Mouse (Mus musculus): ENCODE measurements around the gene Kcnq2. TPM values are rescaled to one million over a fixed set of nuclear protein-coding genes. Genes with fewer than 3 reads are reported as not detected.

Kcnq2 gene
- total and polyA plus RNA-seq, 3 experiments, result 0.19 to 0.57 TPM; not detected in 1

DNA sequence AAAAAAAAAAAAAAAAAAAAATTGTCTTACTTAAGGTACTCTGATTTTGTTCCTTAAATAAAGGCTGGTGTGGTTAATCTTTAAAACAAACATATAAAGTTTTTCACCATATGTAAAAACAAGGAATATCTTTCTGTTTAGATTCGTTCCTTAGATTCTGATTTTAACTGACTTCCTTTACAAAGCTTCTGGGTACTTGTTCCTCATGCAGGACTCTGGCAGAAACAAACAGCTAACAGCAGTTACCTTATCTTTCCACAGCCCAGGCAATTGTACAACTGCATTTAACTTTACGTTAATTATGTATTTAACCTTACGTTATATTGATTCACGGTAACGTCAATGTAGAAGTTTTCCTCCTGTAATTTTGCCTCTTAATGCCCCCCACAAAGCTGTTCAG, 31.4 kb upstream of the Kcnq2 start:
- no peaks in the 10 kb centered on the region for H3K9me3 ChIP-seq (replicated peaks; ENCODE audit: insufficient read depth, low read length)
- H3K9ac ChIP-seq (ENCODE audit: control insufficient read depth, low read depth, low read length, poor library complexity, severe bottlenecking), result peak overlapping the region; percentile 42
- TF ChIP-seq ETS1 (IDR thresholded peaks at IDR 0.05; ENCODE audit: low read depth, low read length), result peak; percentile 40; the same call in 1 of the 2 replicates
- TF ChIP-seq NELFE (IDR thresholded peaks at IDR 0.05; ENCODE audit: low read depth, low read length), result peak; percentile 32; the same call in 1 of the 2 replicates
- TF ChIP-seq KAT2A (conservative IDR thresholded peaks at IDR 0.05; ENCODE audit: low read depth, low read length), result no peak
- peak; percentile 61 to 78 for TF ChIP-seq EP300 (IDR thresholded peaks at IDR 0.05; ENCODE audit: low read depth in 1 of 2, low read length in 2 of 2)
- TF ChIP-seq CHD2 (IDR thresholded peaks at IDR 0.05; ENCODE audit: low read length), result no peak
- no peak for TF ChIP-seq POLR2A (IDR thresholded peaks at IDR 0.05; ENCODE audit: control insufficient read depth in 1 of 2, insufficient read depth in 1 of 2, low read depth in 1 of 2, low read length in 2 of 2, poor library complexity in 1 of 2)
- no peak for TF ChIP-seq NRF1 (IDR thresholded peaks at IDR 0.05; ENCODE audit: insufficient read depth, low read depth, low read length, poor library complexity, severe bottlenecking)
- TF ChIP-seq MYB (IDR thresholded peaks at IDR 0.05; ENCODE audit: low read depth, low read length), result peak; percentile 73
- peak; percentile 53 for TF ChIP-seq SIN3A (IDR thresholded peaks at IDR 0.05; ENCODE audit: low read length)
- peak; percentile 68 for TF ChIP-seq RCOR1 (IDR thresholded peaks at IDR 0.05; ENCODE audit: low read depth, low read length)
- TF ChIP-seq MXI1 (IDR thresholded peaks at IDR 0.05; ENCODE audit: low read depth, low read length), result no peak
- 0 out of 2 replicates have a peak, but pooled peaks have one; percentile 7 for TF ChIP-seq BHLHE40 (IDR thresholded peaks at IDR 0.05; ENCODE audit: borderline replicate concordance, low read depth, low read length)
- TF ChIP-seq CHD1 (IDR thresholded peaks at IDR 0.05; ENCODE audit: low read depth, low read length), result no peak
- 0 out of 2 replicates have a peak, but pooled peaks have one; percentile 19 for TF ChIP-seq HCFC1 (IDR thresholded peaks at IDR 0.05; ENCODE audit: low read depth, low read length)
- peak; percentile 75 for TF ChIP-seq ELF1 (IDR thresholded peaks at IDR 0.05; ENCODE audit: low read depth, low read length)
- TF ChIP-seq TAL1 (IDR thresholded peaks at IDR 0.05; ENCODE audit: low read length), result no peak
- no peak for TF ChIP-seq E2F4 (IDR thresholded peaks at IDR 0.05; ENCODE audit: borderline replicate concordance, low read depth, low read length)
- TF ChIP-seq CTCF (IDR thresholded peaks at IDR 0.05 in 2 of 3, conservative IDR thresholded peaks at IDR 0.05 in 1 of 3; ENCODE audit: control insufficient read depth in 1 of 3, insufficient read depth in 1 of 3, low read depth in 2 of 3, low read length in 3 of 3, poor library complexity in 1 of 3, severe bottlenecking in 1 of 3), result no peak
- no peak for TF ChIP-seq ZC3H11A (IDR thresholded peaks at IDR 0.05; ENCODE audit: low read depth, low read length)
- peak; percentile 64 for TF ChIP-seq GATA1 (IDR thresholded peaks at IDR 0.05; ENCODE audit: low read depth, low read length)
- no peak for TF ChIP-seq MEF2A (IDR thresholded peaks at IDR 0.05; ENCODE audit: extremely low read depth, insufficient replicate concordance, low read depth, low read length, poor library complexity, severe bottlenecking)
- peak; percentile 39; the same call in 1 of the 2 replicates for TF ChIP-seq TBP (IDR thresholded peaks at IDR 0.05; ENCODE audit: low read depth, low read length)
- H3K4me3 ChIP-seq (ENCODE audit: control insufficient read depth in 1 of 2, insufficient read depth in 1 of 2, low read depth in 2 of 2, low read length in 2 of 2), result peak overlapping the region; percentile 17; a peak in 1 of 4 replicates
- H3K79me2 ChIP-seq (ENCODE audit: control insufficient read depth, insufficient read depth, low read length, poor library complexity), result no peaks in the 10 kb centered on the region
- peaks cover 0 to 2% of the 10 kb centered on the region in 2 experiments; a peak in 2 of 4 replicates for H3K27me3 ChIP-seq (ENCODE audit: control insufficient read depth in 1 of 2, insufficient read depth in 2 of 2, low read length in 2 of 2)
- H3K27ac ChIP-seq (ENCODE audit: control insufficient read depth, low read depth, low read length), result peak overlapping the region; percentile 57
- peak; percentile 52 for DNase-seq (ENCODE audit: low read depth, low spot score)
- peaks cover 0 to 9% of the 10 kb centered on the region in 2 experiments; a peak in 2 of 4 replicates for H3K36me3 ChIP-seq (ENCODE audit: control insufficient read depth in 1 of 2, insufficient read depth in 2 of 2, low read length in 2 of 2)
- peaks cover 8 to 14% of the 10 kb centered on the region in 2 experiments for H3K4me1 ChIP-seq (ENCODE audit: control insufficient read depth in 1 of 2, insufficient read depth in 2 of 2, low read length in 2 of 2)
